Mouse (Mus musculus): Measurements from ENCODE around the gene Pkd2l1.

The Pkd2l1 gene

GRCm38 (mm10) chr19:44106831-44107660 is 85.2 kb downstream of the Pkd2l1 start, which contains the start of gene Chuk:
Gene Chuk (minus strand): TSS chr19:44107480.
- DNase-seq (ENCODE audit: low spot score in 2 of 2): peak; percentile 95 to 98

- DNase-seq (ENCODE audit: low spot score in 2 of 2): no peak
These were observed 87.8 kb downstream of the Pkd2l1 start for GRCm38 (mm10) chr19:44104393-44104792.

- DNase-seq (ENCODE audit: low spot score in 2 of 2): no peak
These were observed 89.2 kb downstream of the Pkd2l1 start for GRCm38 (mm10) chr19:44103001-44103400.

GRCm38 (mm10) chr19:44100840-44101239 is 91.4 kb downstream of the Pkd2l1 start:
- DNase-seq (ENCODE audit: low spot score in 2 of 2): no peak

Measured in urinary bladder, postnatal 36 days (tissue).